Mouse (Mus musculus) midbrain, embryonic 15.5 days (tissue): ENCODE results near the gene Dynll1. TPM values are rescaled to one million over a fixed set of nuclear protein-coding genes. Genes with fewer than 3 reads are reported as not detected.
A peak's percentile ranks its signal among the peaks of the same experiment; 100 is the strongest.

Source experiments
- ATAC-seq: fragments of 200-750 bp; cut with Nextera tagmentation; replicated peaks from 2 replicates; pipeline ENCODE4 v1.8.0; 2017; ENCODE audit warnings: moderate TSS enrichment
- H3K27ac ChIP-seq: fragments of 300-500 bp; sonication (generic); 2 replicates; pipeline ENCODE4 v1.5.1; 2015; ENCODE audit warnings: mild to moderate bottlenecking, inconsistent platforms
- H3K27me3 ChIP-seq: fragments of 300-500 bp; sonication (generic); replicated peaks from 2 replicates; pipeline ENCODE4 v1.6.1; 2015; ENCODE audit warnings: inconsistent platforms
- H3K36me3 ChIP-seq: fragments of 300-500 bp; sonication (generic); replicated peaks from 2 replicates; pipeline ENCODE4 v1.6.1; 2015; ENCODE audit warnings: inconsistent platforms
- H3K4me1 ChIP-seq: fragments of 300-500 bp; sonication (generic); 2 replicates; pipeline ENCODE4 v1.6.1; 2015; ENCODE audit warnings: inconsistent platforms
- H3K4me2 ChIP-seq: fragments of 300-500 bp; sonication (generic); 2 replicates; pipeline ENCODE4 v1.6.1; 2015; ENCODE audit warnings: inconsistent platforms, mild to moderate bottlenecking, moderate library complexity
- H3K4me3 ChIP-seq: fragments of 300-500 bp; sonication (generic); 2 replicates; pipeline ENCODE4 v1.5.1; 2015; ENCODE audit warnings: mild to moderate bottlenecking, inconsistent platforms
- H3K9ac ChIP-seq: fragments of 300-500 bp; sonication (generic); 2 replicates; pipeline ENCODE4 v1.6.1; 2015; ENCODE audit warnings: mild to moderate bottlenecking, inconsistent platforms
- H3K9me3 ChIP-seq: fragments of 300-500 bp; sonication (generic); 2 replicates; pipeline ENCODE4 v1.6.1; 2016; ENCODE audit warnings: inconsistent platforms
- WGBS: fragments of 180-500 bp; shearing (Covaris S2); methylation state at CpG from one replicate; pipeline ENCODE4 v1.1.7; 2015; ENCODE audit warnings: mixed read lengths; 5-methylcytosine and 5-hydroxymethylcytosine counted together
- polyA plus RNA-seq: library from polyadenylated mRNA; unstranded; fragments of >200 nt; fragmentation: Nextera tagmentation; extraction: Ambion mirVana; gene quantifications from 2 replicates; pipeline ENCODE4 v1.2.1, GENCODE M21; 2015

The Dynll1 gene
- polyA plus RNA-seq, 1 experiment from 2014 or later, result 1,095 TPM

- H3K4me3 ChIP-seq, result peak overlapping the region; percentile 62
- peak overlapping the region; percentile 57 for H3K4me2 ChIP-seq
- peaks cover 29% of the 10 kb centered on the region for H3K4me1 ChIP-seq
- no peaks in the 10 kb centered on the region for H3K27me3 ChIP-seq
- peak overlapping the region; percentile 70 for H3K9ac ChIP-seq
- 1% methylated on average over 46 of the region's 46 CpGs for WGBS
- ATAC-seq, result peak; percentile 69
- peaks cover 16% of the 10 kb centered on the region for H3K36me3 ChIP-seq
- H3K27ac ChIP-seq, result peak overlapping the region; percentile 91
- no peaks in the 10 kb centered on the region for H3K9me3 ChIP-seq
These were observed 609 bp downstream of the Dynll1 start for GRCm38 (mm10) chr5:115300035-115300744.

DNA sequence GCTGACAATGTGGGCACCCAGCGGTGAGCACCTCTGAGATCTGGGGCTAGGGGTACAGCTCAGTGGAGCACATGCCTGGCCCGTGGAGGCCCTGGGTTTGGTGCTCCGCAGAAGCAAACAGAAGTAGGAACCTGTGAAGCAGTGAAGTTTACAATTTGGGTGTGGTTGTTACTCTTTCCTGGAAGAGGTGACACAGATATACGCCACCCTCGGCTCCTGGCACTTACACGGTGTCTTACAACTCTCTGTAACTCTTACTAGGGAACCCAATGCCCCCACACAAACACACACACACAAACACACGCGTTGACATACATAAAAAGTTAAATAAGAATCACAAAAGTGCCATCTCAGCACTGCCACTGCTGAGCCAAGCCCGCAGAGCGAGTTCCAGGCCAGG lies 4.5 kb downstream of the Dynll1 start:
- no peak overlapping the region for H3K9ac ChIP-seq
- H3K27ac ChIP-seq, result no peak overlapping the region
- no peak for ATAC-seq
- no peak overlapping the region for H3K4me3 ChIP-seq
- WGBS, result 89% methylated on average over 10 of the region's 10 CpGs
- H3K9me3 ChIP-seq, result no peaks in the 10 kb centered on the region
- H3K27me3 ChIP-seq, result no peaks in the 10 kb centered on the region
- H3K36me3 ChIP-seq, result peaks cover 16% of the 10 kb centered on the region
- H3K4me1 ChIP-seq, result peaks cover 22% of the 10 kb centered on the region
- H3K4me2 ChIP-seq, result no peak overlapping the region

DNA sequence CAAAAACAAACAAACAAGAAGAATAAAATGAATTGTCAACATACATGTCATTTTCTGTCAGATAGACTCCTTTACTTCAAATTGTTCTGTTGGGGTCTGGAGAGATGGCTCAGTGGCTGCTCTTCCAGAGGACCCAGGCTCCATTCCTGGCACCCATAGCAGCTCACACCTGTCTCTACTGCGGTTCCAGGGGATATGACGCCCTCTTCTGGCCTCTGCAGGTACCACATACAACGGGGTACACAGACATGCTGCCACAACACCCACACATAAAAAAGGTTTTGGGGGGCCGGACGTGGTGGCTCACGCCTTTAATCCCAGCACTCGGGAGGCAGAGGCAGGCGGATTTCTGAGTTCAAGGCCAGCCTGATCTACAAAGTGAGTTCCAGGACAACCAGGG lies 6.6 kb downstream of the Dynll1 start:
- Histone ChIP-seq H3K4me1 (peaks cover 14% of the 10 kb centered on the region), H3K27ac (no peak overlapping the region), H3K9me3 (no peaks in the 10 kb centered on the region), H3K36me3 (peaks cover 29% of the 10 kb centered on the region), H3K4me3 (no peak overlapping the region), H3K9ac (no peak overlapping the region), H3K27me3 (no peaks in the 10 kb centered on the region), H3K4me2 (no peak overlapping the region)
- 89% methylated on average over 8 of the region's 8 CpGs for WGBS
- ATAC-seq, result no peak

DNA sequence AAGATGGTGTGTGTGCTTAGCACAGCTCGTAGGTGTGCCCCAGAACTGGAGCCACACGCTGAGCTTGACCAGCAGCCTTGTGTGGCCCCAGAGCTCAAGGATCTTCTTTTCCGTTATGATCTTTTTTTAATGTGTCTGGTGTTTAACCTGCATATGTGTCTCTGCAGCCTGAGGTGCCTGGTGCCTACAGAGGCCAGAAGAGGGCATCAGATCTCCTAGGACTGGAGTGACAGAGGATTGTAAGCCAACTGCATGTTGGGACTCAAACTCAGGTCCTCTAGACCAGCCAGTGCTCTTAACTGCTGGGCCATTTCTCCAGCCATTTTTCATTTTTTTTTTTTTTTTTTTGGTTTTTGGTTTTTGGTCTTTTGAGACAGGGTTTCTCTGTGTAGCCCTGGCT lies 16.1 kb downstream of the Dynll1 start:
- no peak overlapping the region for H3K4me2 ChIP-seq
- peaks cover 35% of the 10 kb centered on the region for H3K36me3 ChIP-seq
- no peak overlapping the region for H3K4me3 ChIP-seq
- ATAC-seq, result no peak
- no peaks in the 10 kb centered on the region for H3K9me3 ChIP-seq
- H3K4me1 ChIP-seq, result peaks cover 12% of the 10 kb centered on the region
- WGBS, result 90% methylated on average over 3 of the region's 3 CpGs
- no peak overlapping the region for H3K9ac ChIP-seq
- no peaks in the 10 kb centered on the region for H3K27me3 ChIP-seq
- no peak overlapping the region for H3K27ac ChIP-seq

DNA sequence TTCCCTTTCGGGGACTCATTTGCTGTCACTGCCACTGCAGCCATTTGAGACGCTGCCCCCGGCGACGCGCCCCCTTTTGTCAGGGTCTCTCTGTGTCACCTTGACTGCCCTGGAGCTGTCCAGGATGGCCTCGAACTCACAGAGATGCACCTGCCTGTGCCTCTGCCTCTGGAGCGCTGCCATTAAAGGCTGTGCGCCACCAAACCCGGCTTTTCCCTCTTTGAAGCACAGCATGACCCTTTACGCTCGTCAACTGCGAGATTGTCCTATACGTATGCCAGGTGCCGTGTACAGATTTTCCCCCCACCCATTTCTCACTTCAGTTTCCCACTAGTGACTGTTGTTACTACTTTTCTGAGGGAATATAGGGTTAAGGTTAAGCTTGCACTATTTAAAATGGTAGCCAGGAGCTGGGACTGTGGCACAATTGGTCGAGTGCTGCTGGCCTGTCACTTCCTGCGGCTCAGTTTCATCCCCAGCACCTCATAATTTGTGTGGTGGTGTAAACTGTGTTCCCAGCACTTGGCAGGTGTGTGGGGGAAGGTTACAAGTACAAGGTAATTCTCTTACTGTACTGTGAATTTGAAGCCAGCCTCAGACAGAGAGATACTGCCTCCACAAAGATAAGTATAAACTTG lies 20.6 kb downstream of the Dynll1 start:
- Histone ChIP-seq H3K27me3 (no peaks in the 10 kb centered on the region), H3K9ac (peak overlapping the region; percentile 81), H3K4me2 (peak overlapping the region; percentile 65), H3K4me3 (peak overlapping the region; percentile 86), H3K9me3 (no peaks in the 10 kb centered on the region), H3K36me3 (peaks cover 15% of the 10 kb centered on the region), H3K27ac (peak overlapping the region; percentile 68), H3K4me1 (peaks cover 12% of the 10 kb centered on the region)
- ATAC-seq, result no peak
- WGBS, result 8% methylated on average over 17 of the region's 17 CpGs

- Histone ChIP-seq H3K4me2 (peak within 1 kb of the TSS; percentile 65), H3K36me3 (peaks cover 12% of the 10 kb centered on the region), H3K4me1 (peaks cover 12% of the 10 kb centered on the region), H3K4me3 (peak within 1 kb of the TSS; percentile 86), H3K9me3 (no peaks in the 10 kb centered on the region), H3K9ac (peak within 1 kb of the TSS; percentile 81), H3K27ac (peak within 1 kb of the TSS; percentile 68), H3K27me3 (no peaks in the 10 kb centered on the region)
- WGBS, result 3% methylated on average over 45 of the region's 45 CpGs
- peak; percentile 89 for ATAC-seq
These were observed 21.4 kb downstream of the Dynll1 start, which contains the start of gene Coq5 for GRCm38 (mm10) chr5:115279226-115280049. Gene Coq5 (plus strand): TSS chr5:115279666.

DNA sequence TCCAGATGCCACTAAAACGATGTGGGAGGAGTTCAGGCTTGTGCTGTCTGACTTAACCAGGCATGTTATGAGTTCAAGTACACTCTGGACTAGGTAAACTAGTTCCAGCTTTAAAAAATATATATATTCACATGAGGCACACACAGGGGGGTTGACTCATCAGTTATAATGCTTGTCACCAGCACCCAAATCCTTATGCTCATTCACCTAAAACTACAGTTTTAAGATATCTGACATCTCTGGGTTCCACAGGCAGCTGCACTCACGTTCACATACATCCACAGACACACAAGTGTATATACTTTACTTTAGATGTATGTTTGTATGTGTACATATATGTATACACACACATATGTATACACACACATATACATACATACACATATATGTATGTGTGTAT lies 22.0 kb downstream of the Dynll1 start:
- 0 out of 2 replicates have a peak, but pooled peaks have one; percentile 27 for ATAC-seq

DNA sequence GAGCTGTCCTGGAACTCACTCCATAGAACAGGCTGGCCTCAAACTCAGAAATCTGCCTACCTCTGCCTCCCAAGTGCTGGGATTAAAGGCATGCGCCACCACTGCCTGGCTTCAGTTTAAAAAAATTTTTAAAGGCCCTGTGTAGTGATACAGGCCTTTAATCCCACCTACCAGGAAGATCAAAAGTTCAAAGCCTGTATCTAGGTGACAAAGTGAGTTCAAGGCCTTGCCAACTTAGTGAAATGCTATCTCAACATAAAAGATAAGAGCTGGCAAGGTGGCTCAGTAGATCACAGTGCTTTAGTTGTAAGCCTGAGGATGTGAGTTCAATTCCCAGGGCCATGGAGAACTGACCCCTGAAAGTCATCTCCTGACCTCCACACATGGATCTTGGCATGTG lies 22.7 kb downstream of the Dynll1 start:
- Histone ChIP-seq H3K27me3 (no peaks in the 10 kb centered on the region), H3K27ac (no peak overlapping the region), H3K4me2 (no peak overlapping the region), H3K9me3 (no peaks in the 10 kb centered on the region), H3K36me3 (0 out of 2 replicates have a peak, but pooled peaks cover 2% of the 10 kb centered on the region), H3K4me3 (no peak overlapping the region), H3K4me1 (peaks cover 20% of the 10 kb centered on the region), H3K9ac (no peak overlapping the region)
- 74% methylated on average over 1 of the region's 1 CpGs for WGBS
- ATAC-seq, result no peak

More for the DNA sequence above, 22.0 kb downstream of the Dynll1 start:
- Histone ChIP-seq H3K9ac (no peak overlapping the region), H3K4me2 (no peak overlapping the region), H3K4me3 (no peak overlapping the region), H3K27ac (no peak overlapping the region), H3K4me1 (peaks cover 14% of the 10 kb centered on the region), H3K9me3 (no peaks in the 10 kb centered on the region), H3K27me3 (no peaks in the 10 kb centered on the region), H3K36me3 (peaks cover 6% of the 10 kb centered on the region; the same call in 1 of the 2 replicates)
- 59% methylated on average over 2 of the region's 2 CpGs for WGBS

DNA sequence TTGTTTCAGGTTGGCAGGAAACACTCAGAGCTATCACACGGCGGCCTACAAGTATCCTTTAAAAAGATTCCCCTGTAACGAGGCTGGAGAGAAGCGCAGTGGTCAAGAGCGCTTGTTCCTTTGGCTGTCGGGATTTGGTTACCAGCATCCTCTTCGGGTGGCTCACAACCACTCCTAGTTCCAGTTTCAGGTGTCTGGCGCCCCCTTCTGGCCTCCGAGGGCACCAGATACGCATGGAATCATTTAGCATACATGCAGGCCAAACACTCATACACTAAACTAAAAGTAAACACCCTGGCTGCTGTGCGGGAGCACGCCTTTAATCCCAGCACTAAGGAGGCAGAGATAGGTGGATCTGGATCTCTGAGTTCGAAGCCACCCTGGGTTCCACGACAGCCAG lies 24.8 kb downstream of the Dynll1 start:
- H3K27ac ChIP-seq, result no peak overlapping the region
- H3K9ac ChIP-seq, result no peak overlapping the region
- no peak overlapping the region for H3K4me2 ChIP-seq
- no peak for ATAC-seq
- H3K36me3 ChIP-seq, result no peaks in the 10 kb centered on the region
- 34% methylated on average over 14 of the region's 14 CpGs for WGBS
- no peak overlapping the region for H3K4me3 ChIP-seq
- H3K4me1 ChIP-seq, result peaks cover 26% of the 10 kb centered on the region
- H3K9me3 ChIP-seq, result no peaks in the 10 kb centered on the region
- no peaks in the 10 kb centered on the region for H3K27me3 ChIP-seq

DNA sequence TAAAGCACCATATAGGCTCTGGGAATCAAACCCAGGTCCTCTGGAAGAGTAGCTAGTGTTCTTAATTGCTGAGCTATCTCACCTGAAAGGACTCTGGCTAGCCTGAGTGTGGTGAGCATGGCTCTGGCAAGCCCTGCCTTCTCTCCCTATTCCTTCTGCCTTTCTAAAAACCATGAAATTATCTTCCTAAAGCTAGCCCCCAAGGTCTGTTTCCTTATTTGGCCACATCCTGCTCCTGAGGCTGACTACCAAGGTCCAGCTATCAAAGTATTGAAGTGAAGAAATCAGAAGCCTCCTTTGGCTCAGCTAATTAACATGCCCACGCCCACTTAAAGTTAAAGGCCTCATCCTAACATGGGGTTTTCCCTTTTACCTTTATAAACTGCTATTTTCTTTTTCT lies 26.0 kb downstream of the Dynll1 start:
- H3K9ac ChIP-seq, result no peak overlapping the region
- no peak overlapping the region for H3K4me3 ChIP-seq
- H3K27ac ChIP-seq, result no peak overlapping the region
- H3K27me3 ChIP-seq, result no peaks in the 10 kb centered on the region
- no peaks in the 10 kb centered on the region for H3K9me3 ChIP-seq
- WGBS, result 90% methylated on average over 1 of the region's 1 CpGs
- peaks cover 30% of the 10 kb centered on the region for H3K4me1 ChIP-seq
- H3K36me3 ChIP-seq, result no peaks in the 10 kb centered on the region
- H3K4me2 ChIP-seq, result no peak overlapping the region
- ATAC-seq, result no peak

DNA sequence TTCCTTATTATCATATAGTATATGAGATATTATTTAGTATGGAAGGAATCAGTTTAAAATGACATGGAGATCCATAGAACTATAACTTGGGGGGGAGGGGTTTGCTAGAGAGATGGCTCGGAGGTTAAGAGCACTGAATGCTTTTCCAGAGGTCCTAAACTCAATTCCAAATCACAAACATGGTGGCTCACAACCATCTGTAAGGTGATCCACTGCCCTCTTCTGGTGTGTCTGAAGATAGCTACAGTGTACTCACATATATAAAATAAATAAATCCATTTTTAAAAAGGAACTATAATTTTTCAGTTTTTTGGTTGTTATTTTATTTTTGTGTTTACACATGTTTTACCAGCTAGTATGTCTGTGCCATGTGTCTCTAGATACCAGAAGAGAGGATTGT lies 26.4 kb downstream of the Dynll1 start:
- H3K9me3 ChIP-seq, result no peaks in the 10 kb centered on the region
- 58% methylated on average over 1 of the region's 1 CpGs for WGBS
- H3K27ac ChIP-seq, result no peak overlapping the region
- no peak overlapping the region for H3K9ac ChIP-seq
- ATAC-seq, result no peak
- H3K27me3 ChIP-seq, result no peaks in the 10 kb centered on the region
- H3K36me3 ChIP-seq, result no peaks in the 10 kb centered on the region
- peaks cover 34% of the 10 kb centered on the region for H3K4me1 ChIP-seq
- H3K4me2 ChIP-seq, result no peak overlapping the region
- no peak overlapping the region for H3K4me3 ChIP-seq

DNA sequence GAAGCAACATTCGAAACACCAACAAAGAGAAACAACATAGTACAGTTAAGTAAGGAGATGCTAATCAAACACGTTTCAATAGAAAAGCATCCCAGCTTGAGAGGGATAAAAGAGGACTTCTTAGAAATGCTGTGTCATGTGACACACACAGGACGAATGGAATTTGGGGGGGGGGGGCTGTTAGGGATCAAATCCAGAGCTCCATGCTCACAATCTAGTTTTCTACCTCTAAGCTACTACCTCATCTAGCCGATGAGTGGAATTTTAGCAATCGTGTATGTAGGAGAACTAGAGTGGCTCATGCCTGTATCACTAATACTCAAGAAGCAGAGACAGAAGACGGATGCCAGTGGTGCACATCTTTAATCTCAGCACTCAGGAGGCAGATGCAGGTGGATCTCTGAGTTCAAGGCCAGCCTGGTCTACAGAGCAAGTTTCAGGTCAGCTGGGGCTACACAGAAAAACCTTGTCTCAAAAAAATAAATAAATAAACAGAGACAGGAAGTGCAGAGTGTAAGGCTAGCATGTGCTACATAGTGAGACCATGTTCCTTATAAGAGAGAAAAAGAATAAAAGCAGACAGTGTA lies 27.2 kb downstream of the Dynll1 start:
- Histone ChIP-seq H3K36me3 (no peaks in the 10 kb centered on the region), H3K9me3 (no peaks in the 10 kb centered on the region), H3K9ac (peak overlapping the region; percentile 49; the same call in 1 of the 2 replicates), H3K27me3 (no peaks in the 10 kb centered on the region), H3K4me1 (peaks cover 42% of the 10 kb centered on the region), H3K27ac (peak overlapping the region; percentile 93), H3K4me2 (peak overlapping the region; percentile 56), H3K4me3 (no peak overlapping the region)
- no peak for ATAC-seq
- WGBS, result 66% methylated on average over 6 of the region's 6 CpGs
